Mouse (Mus musculus) liver, adult 2 months (tissue): ENCODE results near the gene Rprd1b. TPM values are rescaled to one million over a fixed set of nuclear protein-coding genes. Genes with fewer than 3 reads are reported as not detected.

Experiments
- DNase-seq: peaks from one replicate; pipeline ENCODE4 v3.0.0-alpha.2; 2011; ENCODE audit warnings: low read depth, low spot score; ENCODE audit errors: extremely low read depth
- H3K27ac ChIP-seq: fragments of 200-500 bp; replicated peaks from 2 replicates; pipeline ENCODE4 v1.5.1; 2012; ENCODE audit warnings: low read depth, mild to moderate bottlenecking, control low read depth, inconsistent platforms, low read length; ENCODE audit not compliant: insufficient read depth
- H3K27me3 ChIP-seq: fragments of 200-500 bp; 2 replicates; pipeline ENCODE4 v1.6.1; 2012; ENCODE audit warnings: mild to moderate bottlenecking, moderate library complexity, low read length, inconsistent platforms; ENCODE audit not compliant: control insufficient read depth, insufficient read depth
- H3K36me3 ChIP-seq: fragments of 200-500 bp; 2 replicates; pipeline ENCODE4 v1.6.1; 2012; ENCODE audit warnings: low read length, inconsistent platforms; ENCODE audit not compliant: control insufficient read depth, insufficient read depth
- H3K4me1 ChIP-seq: fragments of 200-500 bp; 2 replicates; pipeline ENCODE4 v1.6.1; 2011; ENCODE audit warnings: low read length; ENCODE audit not compliant: control insufficient read depth, insufficient read depth
- H3K4me3 ChIP-seq: fragments of 200-500 bp; 2 replicates; pipeline ENCODE4 v1.5.1; 2011; ENCODE audit warnings: low read depth, mild to moderate bottlenecking, control low read depth, low read length, moderate library complexity; ENCODE audit not compliant: insufficient read depth
- H3K79me2 ChIP-seq: fragments of 200-500 bp; 2 replicates; pipeline ENCODE4 v1.6.1; 2012; ENCODE audit warnings: inconsistent platforms, mild to moderate bottlenecking, low read length, moderate library complexity; ENCODE audit not compliant: control insufficient read depth, insufficient read depth
- H3K9ac ChIP-seq: fragments of 200-500 bp; 2 replicates; pipeline ENCODE4 v1.6.1; 2012; ENCODE audit warnings: low read depth, mild to moderate bottlenecking, control low read depth, inconsistent platforms, low read length
- CTCF ChIP-seq: fragments of 200-500 bp; IDR thresholded peaks from 2 replicates; pipeline ENCODE4 v1.5.1; 2011; ENCODE audit warnings: low read depth, low read length, control low read depth
- POLR2A ChIP-seq: fragments of 200-500 bp; IDR thresholded peaks from 2 replicates; pipeline ENCODE4 v1.6.1; 2011; ENCODE audit warnings: low read length, control low read depth; ENCODE audit not compliant: insufficient read depth; ENCODE audit errors: extremely low read depth
- WGBS: fragments of 180-500 bp; shearing (Covaris S2); methylation state at CpG from one replicate; pipeline ENCODE4 v1.1.7; 2018; 5-methylcytosine and 5-hydroxymethylcytosine counted together
- polyA plus RNA-seq: library from polyadenylated mRNA; depleted of rRNA; stranded (reverse); fragments of >200 nt; gene quantifications from 2 replicates; pipeline ENCODE4 v1.2.3, GENCODE M21; 2012
- total RNA-seq: library from RNA; depleted of rRNA; stranded (reverse); fragments of >200 nt; gene quantifications from 2 replicates; pipeline ENCODE4 v1.2.3, GENCODE M21; 2014

Gene Rprd1b
- total and polyA plus RNA-seq, 2 experiments, result 6.8 to 14.2 TPM

DNA sequence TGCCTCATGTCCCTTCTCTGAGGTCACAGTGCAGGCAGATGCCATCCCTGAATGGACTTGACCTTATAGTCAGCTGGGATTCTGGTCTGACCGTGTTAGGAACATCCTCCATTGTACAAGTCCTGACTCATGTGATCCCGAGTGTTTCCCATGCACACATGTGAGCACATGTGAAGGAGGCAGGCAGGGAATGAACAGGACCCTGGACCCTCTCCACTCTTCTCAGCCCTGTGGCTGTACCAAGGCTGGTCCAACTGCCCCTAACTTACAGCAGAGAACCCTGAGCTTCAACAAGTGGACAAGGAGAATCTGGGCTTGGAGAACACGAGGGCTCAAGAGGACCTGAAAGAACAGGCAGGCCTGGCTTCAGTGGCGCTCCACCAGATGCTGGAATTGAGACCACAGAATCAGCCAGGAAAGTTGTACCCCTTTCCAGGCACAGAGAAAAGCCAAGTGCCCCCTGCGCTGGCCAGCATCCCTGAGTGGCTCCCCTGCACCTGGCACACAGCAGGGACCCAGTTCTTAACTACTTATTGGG, 117.3 kb downstream of the Rprd1b start:
- Histone ChIP-seq H3K36me3 (peaks cover 2% of the 10 kb centered on the region; the same call in 1 of the 2 replicates), H3K9ac (peak overlapping the region; percentile 99), H3K4me1 (peaks cover 30% of the 10 kb centered on the region), H3K4me3 (peak overlapping the region; percentile 98), H3K79me2 (peaks cover 12% of the 10 kb centered on the region; the same call in 1 of the 2 replicates), H3K27me3 (no peaks in the 10 kb centered on the region), H3K27ac (peak overlapping the region; percentile 96)
- 18% methylated on average over 5 of the region's 5 CpGs for WGBS
- DNase-seq, result peak; percentile 55
- no peak for TF ChIP-seq POLR2A
- TF ChIP-seq CTCF, result no peak

DNA sequence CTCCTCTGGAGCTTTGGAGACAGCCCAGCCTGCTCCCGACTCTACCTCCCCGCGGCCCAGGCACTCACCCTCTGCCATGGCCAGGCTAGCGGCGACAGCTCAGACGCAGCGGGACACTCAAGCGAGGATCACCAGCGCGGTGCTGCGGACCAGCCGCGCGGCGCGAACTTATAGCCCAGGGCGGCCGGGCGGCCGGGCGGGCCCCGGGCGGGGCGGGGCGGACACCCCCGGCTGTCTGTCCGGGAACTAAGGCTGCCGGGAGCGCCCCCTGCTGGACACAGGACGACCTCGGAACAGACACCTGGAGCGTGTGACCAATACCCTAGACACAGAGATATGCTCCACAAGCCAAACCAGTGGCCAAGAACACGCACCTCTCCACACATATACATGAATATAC, 117.9 kb downstream of the Rprd1b start, which contains the start of gene Tgm2:
Tgm2 (minus strand) TSS at position 214 of the 400 bp plus-strand sequence.
- Histone ChIP-seq H3K4me3 (peak within 1 kb of the TSS; percentile 98), H3K9ac (peak within 1 kb of the TSS; percentile 99), H3K27ac (peak within 1 kb of the TSS; percentile 96), H3K36me3 (peaks cover 2% of the 10 kb centered on the region; the same call in 1 of the 2 replicates), H3K79me2 (peaks cover 12% of the 10 kb centered on the region; the same call in 1 of the 2 replicates), H3K27me3 (no peaks in the 10 kb centered on the region), H3K4me1 (peaks cover 25% of the 10 kb centered on the region)
- under 1% methylated on average over 33 of the region's 33 CpGs for WGBS
- TF ChIP-seq CTCF, result peak; percentile 85
- TF ChIP-seq POLR2A, result peak; percentile 93
- DNase-seq, result peak; percentile 61

DNA sequence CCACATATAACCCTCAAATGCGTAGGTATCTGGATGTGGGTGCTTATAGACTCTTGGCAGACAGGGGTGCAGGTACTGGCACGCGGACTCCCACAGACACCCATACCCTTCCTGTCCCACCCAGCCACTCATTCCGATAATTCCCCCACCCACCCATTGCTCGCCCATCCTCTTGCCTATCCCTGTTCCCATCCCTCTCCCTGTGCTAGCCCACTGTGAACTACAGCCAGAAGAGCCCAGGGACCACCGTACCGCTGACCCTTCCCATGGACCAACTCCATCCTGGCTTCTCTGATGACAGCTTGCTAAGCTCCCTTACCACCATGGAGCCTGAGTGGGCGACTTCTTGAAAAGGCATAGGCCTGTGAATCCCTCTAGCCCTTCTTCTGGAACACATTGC, 118.7 kb downstream of the Rprd1b start:
- DNase-seq, result no peak
- peaks cover 12% of the 10 kb centered on the region; the same call in 1 of the 2 replicates for H3K79me2 ChIP-seq
- H3K27ac ChIP-seq, result no peak overlapping the region
- peaks cover 22% of the 10 kb centered on the region for H3K4me1 ChIP-seq
- no peak for TF ChIP-seq POLR2A
- no peak for TF ChIP-seq CTCF
- no peaks in the 10 kb centered on the region for H3K27me3 ChIP-seq
- H3K4me3 ChIP-seq, result no peak overlapping the region
- no peak overlapping the region for H3K9ac ChIP-seq
- WGBS, result 94% methylated on average over 8 of the region's 8 CpGs
- peaks cover 2% of the 10 kb centered on the region; the same call in 1 of the 2 replicates for H3K36me3 ChIP-seq

DNA sequence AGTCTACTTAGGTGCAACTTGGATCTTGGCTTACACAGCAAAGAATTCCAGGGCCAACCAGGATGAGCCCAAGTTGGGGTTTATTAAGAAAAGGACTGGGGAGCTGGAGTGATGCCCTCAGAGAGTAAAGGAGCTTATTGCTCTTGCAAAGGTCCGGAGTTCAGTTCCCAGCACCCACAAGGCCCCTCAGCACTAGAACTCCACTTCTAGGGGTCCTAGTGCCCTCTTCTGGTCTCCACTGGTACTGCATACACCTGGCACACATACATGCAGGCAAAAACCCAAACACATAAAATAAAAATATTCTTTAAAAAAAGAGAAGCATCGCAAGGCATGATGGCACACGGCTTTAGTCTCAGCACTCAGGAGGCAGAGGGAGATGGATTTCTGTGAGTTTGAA, 122.8 kb downstream of the Rprd1b start:
- Histone ChIP-seq H3K27ac (no peak overlapping the region), H3K4me3 (no peak overlapping the region), H3K4me1 (peaks cover 2% of the 10 kb centered on the region), H3K79me2 (peaks cover 1% of the 10 kb centered on the region; the same call in 1 of the 2 replicates), H3K36me3 (no peaks in the 10 kb centered on the region), H3K9ac (no peak overlapping the region), H3K27me3 (no peaks in the 10 kb centered on the region)
- no peak for DNase-seq
- TF ChIP-seq CTCF, result peak; percentile 23; the same call in 1 of the 2 replicates
- no peak for TF ChIP-seq POLR2A
- WGBS, result 98% methylated on average over 3 of the region's 3 CpGs

DNA sequence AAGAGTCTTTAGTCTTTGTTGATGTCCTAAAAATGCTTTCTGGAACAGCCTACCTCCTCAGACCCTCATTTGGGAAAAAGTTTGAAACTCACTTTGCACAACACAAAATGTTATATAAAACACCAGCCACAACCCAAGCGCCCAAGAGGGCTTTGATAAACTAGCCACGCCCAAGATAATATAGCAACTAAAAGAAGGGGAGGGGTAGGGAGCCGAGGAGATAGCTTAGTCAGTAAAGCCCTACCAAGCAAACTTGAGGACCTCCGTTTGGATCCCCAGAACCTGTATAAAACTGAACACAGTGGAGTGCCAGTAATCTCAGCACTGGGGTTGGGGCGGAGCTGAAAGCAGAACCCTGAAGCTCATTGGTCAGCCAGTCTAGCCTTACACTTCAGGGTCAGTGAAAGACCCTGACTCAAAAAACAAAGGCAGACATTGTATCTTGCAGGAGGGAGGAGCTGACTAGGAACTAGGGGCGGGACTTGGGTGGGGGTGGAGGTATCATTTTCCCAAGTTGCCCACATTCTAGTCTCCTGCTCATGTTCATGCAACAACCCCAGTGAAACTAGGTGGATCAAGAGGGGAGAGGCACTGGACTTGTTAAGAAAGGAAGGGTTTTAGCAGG, 124.5 kb downstream of the Rprd1b start:
- 78% methylated on average over 6 of the region's 6 CpGs for WGBS
- TF ChIP-seq CTCF (no peak), POLR2A (no peak)
- Histone ChIP-seq H3K27ac (no peak overlapping the region), H3K4me3 (no peak overlapping the region), H3K9ac (no peak overlapping the region), H3K79me2 (no peaks in the 10 kb centered on the region), H3K4me1 (peaks cover 6% of the 10 kb centered on the region), H3K36me3 (no peaks in the 10 kb centered on the region), H3K27me3 (no peaks in the 10 kb centered on the region)
- no peak for DNase-seq

DNA sequence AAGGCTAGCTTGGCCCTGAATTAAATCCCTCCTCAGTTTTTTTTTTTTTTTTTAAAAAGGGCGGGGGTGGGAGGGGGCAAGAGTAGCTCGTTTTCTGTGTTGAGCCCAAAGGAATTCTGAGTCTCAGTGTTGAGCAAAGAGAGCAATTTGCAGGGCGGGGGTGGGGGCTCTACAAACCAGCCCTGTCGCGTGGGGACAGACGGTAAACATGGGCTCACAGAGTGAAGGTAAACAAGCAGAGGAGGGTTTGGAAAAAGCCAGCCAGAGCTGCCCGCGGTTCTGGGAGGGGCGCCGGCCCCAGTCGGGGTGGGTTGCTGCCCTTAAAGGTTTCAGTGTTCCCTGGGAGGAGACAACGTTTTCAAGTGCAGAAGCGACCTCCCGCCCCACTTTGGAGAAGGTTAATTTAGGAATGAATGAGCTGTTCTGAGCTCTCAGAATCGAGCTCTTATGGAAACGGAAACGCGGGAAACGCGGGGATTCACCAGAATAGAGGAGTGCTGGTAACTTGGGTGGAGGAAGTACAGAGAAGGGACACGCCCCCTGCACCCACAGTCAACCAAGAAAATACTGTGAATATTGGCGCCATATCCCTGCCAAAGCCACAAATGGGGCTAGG, 125.5 kb downstream of the Rprd1b start:
- Histone ChIP-seq H3K9ac (peak overlapping the region; percentile 1; the same call in 1 of the 2 replicates), H3K36me3 (no peaks in the 10 kb centered on the region), H3K4me3 (peak overlapping the region; percentile 23; the same call in 1 of the 2 replicates), H3K4me1 (peaks cover 6% of the 10 kb centered on the region), H3K27me3 (no peaks in the 10 kb centered on the region), H3K79me2 (no peaks in the 10 kb centered on the region), H3K27ac (no peak overlapping the region)
- WGBS, result 2% methylated on average over 22 of the region's 22 CpGs
- no peak for DNase-seq
- no peak for TF ChIP-seq CTCF
